Mouse (Mus musculus): ENCODE results near the gene Dbndd2.

The Dbndd2 gene

GRCm38 (mm10) chr2:164540652-164541427, 54.9 kb downstream of the Dbndd2 start:
- no peak for DNase-seq (ENCODE audit: low spot score in 2 of 2)

- DNase-seq (ENCODE audit: low spot score in 2 of 2), result no peak
Measured at GRCm38 (mm10) chr2:164542132-164542531, 56.2 kb downstream of the Dbndd2 start.

- DNase-seq (ENCODE audit: low spot score in 2 of 2), result no peak
Measured at GRCm38 (mm10) chr2:164542598-164542997, 56.7 kb downstream of the Dbndd2 start.

Data from urinary bladder, postnatal 36 days (tissue).